Mouse (Mus musculus) kidney, embryonic 15.5 days (tissue): ENCODE measurements around the gene Kcmf1. TPM values are rescaled to one million over a fixed set of nuclear protein-coding genes. Genes with fewer than 3 reads are reported as not detected.

Source experiments
- ATAC-seq: fragments of 200-750 bp; cut with Nextera tagmentation; replicated peaks from 2 replicates; pipeline ENCODE4 v1.8.0; 2017; ENCODE audit warnings: moderate TSS enrichment; ENCODE audit not compliant: low FRiP score
- H3K27ac ChIP-seq: fragments of 300-500 bp; sonication (generic); 2 replicates; pipeline ENCODE4 v1.5.1; 2015; ENCODE audit warnings: mild to moderate bottlenecking, inconsistent platforms
- H3K27me3 ChIP-seq: fragments of 300-500 bp; sonication (generic); 2 replicates; pipeline ENCODE4 v1.6.1; 2015; ENCODE audit warnings: inconsistent platforms
- H3K36me3 ChIP-seq: fragments of 300-500 bp; sonication (generic); 2 replicates; pipeline ENCODE4 v1.6.1; 2015; ENCODE audit warnings: inconsistent platforms
- H3K4me1 ChIP-seq: fragments of 300-500 bp; sonication (generic); 2 replicates; pipeline ENCODE4 v1.6.1; 2015; ENCODE audit warnings: inconsistent platforms
- H3K4me2 ChIP-seq: fragments of 300-500 bp; sonication (generic); 2 replicates; pipeline ENCODE4 v1.6.1; 2015; ENCODE audit warnings: moderate library complexity, mild to moderate bottlenecking, inconsistent platforms
- H3K4me3 ChIP-seq: fragments of 300-500 bp; sonication (generic); replicated peaks from 2 replicates; pipeline ENCODE4 v1.5.1; 2015; ENCODE audit warnings: mild to moderate bottlenecking, inconsistent platforms
- H3K9ac ChIP-seq: fragments of 300-500 bp; sonication (generic); 2 replicates; pipeline ENCODE4 v1.6.1; 2015; ENCODE audit warnings: mild to moderate bottlenecking, inconsistent platforms
- H3K9me3 ChIP-seq: fragments of 300-500 bp; sonication (generic); replicated peaks from 2 replicates; pipeline ENCODE4 v1.6.1; 2016; ENCODE audit warnings: inconsistent platforms
- WGBS: fragments of 180-500 bp; shearing (Covaris S2); methylation state at CpG from one replicate; pipeline ENCODE4 v1.1.7; 2015; ENCODE audit warnings: mixed read lengths; 5-methylcytosine and 5-hydroxymethylcytosine counted together
- polyA plus RNA-seq: library from polyadenylated mRNA; unstranded; fragments of >200 nt; fragmentation: Nextera tagmentation; extraction: Ambion mirVana; gene quantifications from 2 replicates; pipeline ENCODE4 v1.2.1, GENCODE M21; 2015

Kcmf1 gene
- polyA plus RNA-seq, 1 experiment from 2014 or later: 33.1 TPM

DNA sequence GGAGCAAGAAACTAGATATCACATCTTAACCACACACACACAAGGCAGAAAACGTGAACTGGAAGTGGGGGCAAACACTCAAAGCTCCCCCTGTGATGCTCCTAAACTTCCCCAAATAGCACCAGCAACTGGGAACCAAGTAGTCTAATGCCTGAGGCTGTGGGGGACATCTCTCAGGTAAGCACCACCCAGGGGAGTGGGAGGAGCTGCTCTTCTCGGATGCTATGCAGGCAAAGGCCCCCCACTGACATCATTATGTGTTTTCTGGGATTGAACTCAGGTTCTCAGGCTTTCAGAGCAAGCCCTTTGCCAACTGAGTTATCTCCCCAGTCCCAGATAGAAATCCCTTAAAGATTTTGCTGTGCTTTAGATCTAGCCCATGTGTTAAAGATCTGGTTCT lies 99.1 kb downstream of the Kcmf1 start:
- no peak for ATAC-seq
- WGBS: 46% methylated on average over 2 of the region's 2 CpGs
- Histone ChIP-seq H3K9me3 (no peaks in the 10 kb centered on the region), H3K4me1 (peaks cover 1% of the 10 kb centered on the region), H3K4me2 (no peak overlapping the region), H3K27ac (no peak overlapping the region), H3K4me3 (no peak overlapping the region), H3K9ac (no peak overlapping the region), H3K27me3 (no peaks in the 10 kb centered on the region), H3K36me3 (no peaks in the 10 kb centered on the region)

DNA sequence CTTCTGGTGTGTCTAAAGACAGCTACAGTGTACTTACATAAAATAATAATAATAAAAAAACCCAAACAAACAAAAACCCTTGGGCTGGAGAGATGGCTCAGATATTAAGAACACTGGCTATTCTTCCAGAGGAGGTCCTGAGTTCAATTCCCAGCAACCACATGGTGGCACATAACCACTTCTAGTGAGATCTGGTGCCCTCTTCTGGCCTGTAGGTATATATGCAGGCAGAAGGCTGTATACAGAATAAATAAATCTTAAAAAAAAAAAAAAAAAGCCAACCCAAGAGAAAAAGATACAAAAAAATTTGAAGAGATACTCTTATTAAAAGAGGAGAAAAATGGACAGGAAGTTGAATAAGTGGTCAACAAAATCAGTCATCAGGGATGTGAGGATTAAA lies 102.0 kb downstream of the Kcmf1 start:
- H3K4me2 ChIP-seq: no peak overlapping the region
- no peaks in the 10 kb centered on the region for H3K27me3 ChIP-seq
- H3K4me3 ChIP-seq: no peak overlapping the region
- peaks cover 9% of the 10 kb centered on the region for H3K4me1 ChIP-seq
- no peak overlapping the region for H3K27ac ChIP-seq
- H3K9me3 ChIP-seq: no peaks in the 10 kb centered on the region
- no peak overlapping the region for H3K9ac ChIP-seq
- H3K36me3 ChIP-seq: no peaks in the 10 kb centered on the region
- no peak for ATAC-seq

DNA sequence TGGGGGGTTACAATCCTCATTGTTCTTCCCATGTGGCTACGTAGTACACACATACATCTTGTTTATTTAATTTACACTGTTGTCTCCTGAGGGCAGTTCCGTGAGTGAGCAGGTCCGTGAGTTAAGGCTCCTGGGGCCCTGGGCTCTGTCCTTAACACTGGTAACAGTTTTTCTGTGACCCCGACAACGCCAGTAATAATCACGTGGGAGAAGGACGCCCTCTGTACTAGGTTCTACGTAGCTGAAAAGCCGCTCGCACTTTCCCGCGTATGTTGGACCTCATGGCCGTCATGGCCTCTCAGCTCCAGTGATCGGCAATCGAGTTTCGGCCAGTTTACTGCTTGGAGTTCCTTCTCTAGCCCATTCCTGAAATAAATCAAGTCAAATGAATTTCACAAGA lies 104.3 kb downstream of the Kcmf1 start:
- peak overlapping the region; percentile 26 for H3K4me2 ChIP-seq
- H3K36me3 ChIP-seq: no peaks in the 10 kb centered on the region
- no peak overlapping the region for H3K4me3 ChIP-seq
- WGBS: 39% methylated on average over 16 of the region's 16 CpGs
- H3K9me3 ChIP-seq: no peaks in the 10 kb centered on the region
- H3K27ac ChIP-seq: no peak overlapping the region
- peaks cover 9% of the 10 kb centered on the region for H3K4me1 ChIP-seq
- no peak overlapping the region for H3K9ac ChIP-seq
- H3K27me3 ChIP-seq: no peaks in the 10 kb centered on the region
- no peak for ATAC-seq

DNA sequence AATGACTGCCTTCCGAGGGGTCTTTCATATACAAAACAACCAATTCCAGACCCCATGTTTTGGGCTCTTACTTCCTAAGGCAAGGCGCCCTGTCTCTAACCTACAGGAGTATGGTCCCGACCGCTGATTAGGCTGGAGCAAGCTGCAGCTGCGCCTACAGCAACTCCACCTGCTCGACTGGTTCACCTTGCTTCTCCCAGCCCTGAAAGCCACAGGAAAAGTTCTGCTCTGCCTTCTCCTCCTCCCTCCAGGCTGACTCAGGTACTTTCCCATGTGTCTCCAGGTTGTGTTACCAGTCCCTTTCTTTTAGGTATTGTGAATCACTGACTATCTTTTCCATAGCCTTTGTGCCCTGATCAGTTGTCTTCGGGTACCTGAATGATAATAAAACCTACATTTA lies 104.9 kb downstream of the Kcmf1 start:
- Histone ChIP-seq H3K9ac (no peak overlapping the region), H3K27me3 (no peaks in the 10 kb centered on the region), H3K4me2 (no peak overlapping the region), H3K4me1 (peaks cover 11% of the 10 kb centered on the region), H3K27ac (no peak overlapping the region), H3K36me3 (no peaks in the 10 kb centered on the region), H3K4me3 (no peak overlapping the region), H3K9me3 (no peaks in the 10 kb centered on the region)
- no peak for ATAC-seq
- WGBS: 53% methylated on average over 7 of the region's 7 CpGs

DNA sequence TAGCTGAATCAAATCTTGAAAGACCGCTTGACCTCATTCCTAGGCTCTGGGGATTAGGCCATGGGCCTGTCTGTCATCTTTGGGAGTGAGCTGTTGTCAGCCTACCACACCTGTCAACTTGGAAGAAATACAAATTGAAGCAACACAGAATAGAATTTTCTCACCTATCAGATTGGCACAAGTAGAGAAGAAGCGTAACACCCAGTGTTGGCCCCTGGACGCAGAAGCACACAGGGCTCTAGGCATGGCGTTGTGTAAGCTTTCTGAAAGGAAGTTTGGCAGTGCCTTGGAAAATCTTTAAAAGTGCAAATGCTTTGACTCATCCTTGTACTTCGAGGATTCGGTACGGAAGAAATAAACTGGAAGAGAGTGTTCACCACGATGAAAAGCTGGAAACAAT lies 107.1 kb downstream of the Kcmf1 start:
- H3K27ac ChIP-seq: no peak overlapping the region
- WGBS: 93% methylated on average over 8 of the region's 8 CpGs
- no peaks in the 10 kb centered on the region for H3K27me3 ChIP-seq
- H3K36me3 ChIP-seq: no peaks in the 10 kb centered on the region
- no peak overlapping the region for H3K4me3 ChIP-seq
- no peak for ATAC-seq
- peaks cover 15% of the 10 kb centered on the region for H3K4me1 ChIP-seq
- no peak overlapping the region for H3K9ac ChIP-seq
- H3K9me3 ChIP-seq: no peaks in the 10 kb centered on the region
- H3K4me2 ChIP-seq: no peak overlapping the region

Other genes starting within 250 kb of the Kcmf1 start
- gene Tcf7l1, start 110.7 kb downstream of the Kcmf1 start, polyA plus RNA-seq: 35.2 and 38.2 TPM in 2 replicates
- gene Tmsb10, start 58.8 kb upstream of the Kcmf1 start, polyA plus RNA-seq: 2,212 and 2,256 TPM in 2 replicates